Mouse (Mus musculus) kidney, adult 18-20 months (tissue): ENCODE measurements at regions not wholly inside any gene's neighbourhood (a gene's known extent, or its start where the extent isn't known, plus 50 kb on each side); places are given as distances from the start of the nearest gene placed in this dataset.
"Not testable (repeated sequence)": the region's sequence is repeated elsewhere in the genome, so short reads cannot be mapped to it uniquely, and the experiment has no call there.

Experiments used
- DNase-seq: peaks from one replicate; pipeline ENCODE4 v3.0.0; 2021

DNA sequence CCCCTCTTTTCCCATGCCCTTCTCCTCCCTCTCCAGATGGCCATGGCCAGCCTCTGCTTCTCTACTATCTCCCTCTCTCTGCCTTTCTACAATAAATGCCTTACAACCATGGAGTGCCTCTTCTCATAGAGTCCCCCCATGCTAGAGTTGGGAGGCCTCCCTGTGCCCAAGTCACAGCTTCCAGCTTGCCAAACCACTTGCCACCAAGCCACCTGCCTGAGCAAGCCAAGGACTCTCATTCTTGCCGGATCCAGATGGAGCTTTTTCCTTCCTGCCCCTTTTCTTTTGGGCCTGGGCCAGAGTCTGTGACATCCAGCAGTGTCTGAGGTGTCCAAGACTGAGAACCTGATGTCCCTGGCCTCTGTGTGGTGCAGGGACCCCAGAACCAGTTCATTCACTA lies 367.4 kb upstream of the Arhgap42 start:
- no peak for DNase-seq

DNA sequence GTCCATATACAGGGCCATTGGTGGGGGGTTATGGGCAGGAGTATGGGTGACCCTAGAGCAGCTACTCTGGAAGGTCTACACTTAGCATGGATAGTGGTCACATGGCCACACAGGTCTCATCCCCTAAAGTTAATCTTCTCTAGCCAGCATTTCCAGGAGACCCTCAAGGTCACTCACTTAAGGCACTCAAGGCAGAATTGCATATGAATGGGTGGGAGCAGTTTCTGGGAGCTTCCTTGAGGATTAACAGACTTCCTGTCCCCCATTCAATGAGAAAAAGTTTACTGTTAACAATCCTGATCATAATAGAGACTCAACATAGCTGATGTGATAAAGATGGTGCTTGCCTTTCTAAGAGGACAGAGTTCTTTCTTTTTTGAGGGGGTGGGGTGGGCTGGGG lies 352.4 kb upstream of the Arhgap42 start:
- DNase-seq: no peak

DNA sequence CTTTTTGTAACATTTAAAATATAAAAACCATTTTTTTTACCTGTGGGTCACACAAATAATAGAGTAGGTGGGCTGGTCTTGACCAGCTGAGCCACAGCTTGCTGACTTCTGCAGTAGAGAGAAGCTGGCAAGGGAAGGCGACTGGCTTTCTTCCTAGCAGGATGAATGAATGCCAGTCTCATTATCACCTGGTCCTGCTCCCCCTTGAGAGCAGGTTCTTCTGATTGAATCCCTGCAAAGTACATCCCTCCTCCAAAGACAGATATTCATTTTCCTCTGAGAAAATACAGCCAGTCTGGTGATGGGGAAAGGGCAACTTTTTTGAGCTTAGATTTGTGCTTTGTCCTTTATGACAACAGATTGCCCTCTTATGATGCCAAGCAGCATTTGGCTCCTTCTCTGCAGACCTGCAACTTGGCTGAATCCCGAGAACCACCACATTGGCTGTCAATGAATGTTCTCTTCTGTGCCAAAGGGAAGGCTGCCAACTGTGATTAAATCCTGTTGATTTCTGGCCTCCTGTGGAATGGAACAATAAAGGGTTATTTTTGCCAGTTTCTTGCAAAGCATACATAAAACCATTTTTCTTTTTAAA lies 344.2 kb upstream of the Arhgap42 start:
- peak; percentile 56 for DNase-seq

GRCm38 (mm10) chr9:9582301-9583010 lies 343.6 kb upstream of the Arhgap42 start:
- no peak for DNase-seq

GRCm38 (mm10) chr9:9568040-9568649 lies 329.2 kb upstream of the Arhgap42 start:
- DNase-seq: no peak

DNA sequence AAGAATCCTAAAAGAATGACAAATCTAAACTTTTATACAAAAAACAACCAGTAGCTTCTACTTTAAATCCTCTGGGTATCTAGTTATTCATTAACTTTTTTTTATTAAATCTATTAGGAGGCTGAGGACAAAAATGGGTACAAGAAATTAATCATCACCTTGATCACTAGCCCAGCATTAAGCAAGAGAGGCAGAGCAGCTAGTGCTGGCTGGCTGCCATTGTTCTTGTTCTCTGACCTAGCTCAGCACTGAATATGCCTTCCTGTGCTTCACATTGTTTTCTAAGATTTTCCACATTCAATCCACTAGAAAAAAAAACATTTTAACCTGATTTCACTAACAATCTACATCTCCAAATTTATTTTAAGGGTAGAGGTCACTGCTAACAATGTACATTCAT lies 325.6 kb upstream of the Arhgap42 start:
- DNase-seq: peak; percentile 61

GRCm38 (mm10) chr9:9548657-9549056 lies 309.8 kb upstream of the Arhgap42 start:
- no peak for DNase-seq

DNA sequence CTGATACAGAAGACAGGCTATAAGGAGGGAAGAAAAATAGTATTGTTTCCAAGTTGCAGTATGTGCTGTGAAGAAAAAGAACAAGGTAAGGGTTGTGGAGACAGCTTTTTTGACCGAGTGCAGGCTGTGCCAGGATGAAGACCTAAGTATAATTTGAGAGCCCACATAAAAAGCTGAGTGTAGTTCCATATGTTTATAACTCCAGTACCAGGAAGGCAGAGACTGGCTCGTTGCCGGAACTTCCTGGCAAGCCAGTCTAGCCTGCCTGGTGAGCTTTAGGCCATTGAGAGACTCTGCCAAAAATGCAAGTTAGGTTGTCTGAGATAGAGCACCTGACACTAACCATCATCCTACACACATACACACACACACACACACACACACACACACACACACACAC lies 308.7 kb upstream of the Arhgap42 start:
- DNase-seq: no peak

DNA sequence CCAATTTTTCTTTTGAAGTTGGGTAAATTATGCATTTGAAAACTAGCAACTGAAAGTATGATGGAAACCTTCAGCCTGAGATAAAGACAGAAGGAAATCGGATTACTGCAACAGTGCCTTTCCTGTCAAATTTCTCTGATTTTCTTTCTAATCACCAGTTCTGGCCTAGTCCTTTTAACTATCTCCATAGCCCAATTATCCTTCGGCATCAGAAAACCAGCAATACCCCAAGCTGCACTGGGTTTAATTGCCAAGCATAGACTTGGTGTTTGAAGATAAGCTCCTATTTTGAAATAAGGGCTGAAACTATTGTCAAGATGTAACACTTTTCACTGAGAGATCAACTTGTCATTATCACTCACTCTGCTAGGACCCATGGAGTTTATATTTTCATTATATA lies 308.2 kb upstream of the Arhgap42 start:
- no peak for DNase-seq

DNA sequence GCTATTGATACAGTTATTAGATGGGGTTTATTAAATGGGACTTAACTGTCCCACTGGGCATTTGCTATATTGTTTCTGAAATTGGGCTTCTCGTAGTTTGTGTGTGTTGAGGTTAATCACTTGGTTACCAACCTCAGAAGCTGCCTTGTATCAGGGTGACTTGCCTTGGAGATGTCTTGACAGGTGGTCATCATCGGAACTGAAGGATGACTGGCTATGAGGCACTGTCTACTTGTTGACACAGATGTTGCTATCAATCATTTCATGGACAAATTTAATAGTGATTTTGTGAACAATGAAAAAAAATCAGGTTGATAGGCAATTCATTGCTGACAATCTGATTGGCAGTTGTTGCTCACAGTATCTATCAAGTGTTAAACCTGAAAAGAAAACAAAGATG lies 261.4 kb upstream of the Arhgap42 start:
- no peak for DNase-seq

GRCm38 (mm10) chr9:9493594-9494182 lies 254.8 kb upstream of the Arhgap42 start:
- no peak for DNase-seq

GRCm38 (mm10) chr9:9477145-9477544 lies 238.2 kb upstream of the Arhgap42 start:
- no peak for DNase-seq

DNA sequence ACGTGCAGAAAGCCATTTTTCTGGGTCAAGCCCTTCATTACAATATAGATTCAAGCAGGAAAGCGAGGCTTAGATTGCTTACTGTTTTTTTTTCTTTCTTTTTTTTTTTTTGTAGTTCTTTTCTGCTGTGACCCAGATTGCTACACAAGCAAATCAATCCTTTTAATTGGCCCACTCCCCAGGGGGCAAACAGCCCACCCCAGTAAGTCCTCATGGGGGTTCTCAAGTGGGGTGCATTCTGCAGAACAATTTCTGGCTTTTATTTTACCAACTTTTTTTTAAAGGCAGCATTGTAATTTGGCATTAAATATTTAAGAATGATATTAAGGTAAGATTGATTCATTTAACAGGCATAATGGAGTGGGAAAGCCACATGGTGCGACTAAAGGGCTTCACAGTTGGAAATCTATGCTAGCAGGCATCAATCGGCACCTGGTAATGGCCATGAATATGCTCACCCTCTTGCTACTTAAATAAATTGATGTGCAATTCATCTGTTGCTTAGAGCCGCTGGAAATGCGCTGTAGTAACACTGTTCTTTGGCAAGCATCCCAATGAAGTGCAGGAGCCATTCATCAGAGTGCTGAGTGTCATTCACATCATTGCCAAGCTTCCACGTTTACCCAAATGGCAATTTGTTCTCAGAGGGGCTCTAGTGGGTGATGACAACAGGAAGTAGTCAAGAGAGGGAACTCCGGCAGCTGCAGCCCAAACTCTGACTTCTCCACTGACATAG lies 236.3 kb upstream of the Arhgap42 start:
- DNase-seq: no peak

DNA sequence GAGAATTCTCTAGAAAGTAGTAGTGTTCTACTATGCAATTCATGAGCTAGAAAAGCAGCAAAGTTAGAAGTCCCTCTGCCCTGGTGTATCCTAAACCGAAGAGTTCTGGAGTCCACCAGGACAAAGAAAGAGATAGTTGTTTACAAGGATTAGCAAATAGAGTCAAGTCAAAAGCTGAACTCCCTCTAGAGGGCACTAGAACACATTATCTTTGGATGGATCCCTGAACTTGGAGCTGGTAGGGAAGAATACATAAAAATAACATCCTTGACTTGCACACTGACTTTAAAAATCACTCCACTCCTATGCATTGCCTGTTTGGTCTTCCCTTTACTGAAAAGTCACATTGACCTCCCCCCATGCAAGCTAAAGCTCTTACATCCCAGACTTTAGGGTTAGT lies 205.3 kb upstream of the Arhgap42 start:
- DNase-seq: no peak

- no peak for DNase-seq
These were observed 181.4 kb upstream of the Arhgap42 start for GRCm38 (mm10) chr9:9420326-9420725.

- DNase-seq: no peak
These were observed 173.7 kb upstream of the Arhgap42 start for GRCm38 (mm10) chr9:9412460-9413181.

- DNase-seq: not testable (repeated sequence)
These were observed 155.3 kb upstream of the Arhgap42 start for GRCm38 (mm10) chr9:9394190-9394589.

GRCm38 (mm10) chr9:9376650-9377189 lies 137.8 kb upstream of the Arhgap42 start:
- no peak for DNase-seq

- peak; percentile 56 for DNase-seq
These were observed 136.5 kb upstream of the Arhgap42 start for GRCm38 (mm10) chr9:9375304-9375904.

DNA sequence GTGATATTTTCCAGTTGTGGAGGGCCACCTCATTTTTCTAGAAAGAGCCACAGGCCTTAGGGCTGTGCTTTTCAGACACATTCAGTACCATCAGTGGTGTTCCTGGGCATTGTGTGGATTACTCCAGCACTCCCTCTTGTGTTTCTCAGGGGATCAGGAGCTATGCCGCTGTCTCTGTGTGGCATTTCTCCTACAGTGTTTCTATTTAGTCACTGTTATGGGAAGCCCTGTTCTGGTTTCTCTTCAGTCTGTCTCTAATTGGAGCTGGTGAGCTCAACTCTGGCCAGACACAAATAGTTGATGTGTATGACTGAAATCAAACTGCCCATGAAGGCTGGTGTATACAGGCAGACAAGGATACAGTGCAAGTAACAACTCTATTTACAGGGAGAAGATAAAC lies 133.7 kb upstream of the Arhgap42 start:
- peak; percentile 4 for DNase-seq

- no peak for DNase-seq
These were observed 129.8 kb upstream of the Arhgap42 start for GRCm38 (mm10) chr9:9368731-9369130.
